Mouse (Mus musculus) lung, postnatal 0 days (tissue): Measurements from ENCODE around the gene Olfr1204.

Source experiments
- CTCF ChIP-seq: IDR thresholded peaks from 2 replicates; pipeline ENCODE4 v1.5.1; 2016; ENCODE audit warnings: antibody characterized with exemption, mild to moderate bottlenecking
- EP300 ChIP-seq: IDR thresholded peaks from 2 replicates; pipeline ENCODE4 v1.6.1; 2016; ENCODE audit warnings: antibody characterized with exemption, mild to moderate bottlenecking, control low read depth

GRCm38 (mm10) chr2:88838477-88838876 is 10.6 kb upstream of the Olfr1204 start:
- TF ChIP-seq CTCF (no peak), EP300 (no peak)
